Mouse (Mus musculus) MEL (cell line): ENCODE results near the gene Btbd19. TPM values are rescaled to one million over a fixed set of nuclear protein-coding genes. Genes with fewer than 3 reads are reported as not detected.
A peak's percentile ranks its signal among the peaks of the same experiment; 100 is the strongest.

Experiments
- DNase-seq: peaks from one replicate; pipeline ENCODE4 v3.0.0; 2011; ENCODE audit warnings: low read depth, low spot score
- H3K27ac ChIP-seq: 2 replicates; pipeline ENCODE4 v1.5.1; 2012; ENCODE audit warnings: low read depth, mild to moderate bottlenecking, control low read depth, low read length, moderate library complexity; ENCODE audit not compliant: control insufficient read depth
- H3K27me3 ChIP-seq, 2 experiments: fragments of 150-350 bp in 1 of 2; sonication (generic) in 1 of 2; 2 replicates each; pipeline ENCODE4 v1.6.1; 2012; ENCODE audit warnings: low read length in 2 of 2, mild to moderate bottlenecking in 2 of 2, improper control_type of control experiment in 1 of 2, moderate library complexity in 1 of 2; ENCODE audit not compliant: insufficient read depth in 2 of 2, control insufficient read depth in 1 of 2
- H3K36me3 ChIP-seq, 2 experiments: 2 replicates each; pipeline ENCODE4 v1.6.1; 2012 to 2014; ENCODE audit warnings: low read length in 2 of 2, improper control_type of control experiment in 1 of 2, inconsistent platforms in 1 of 2, mild to moderate bottlenecking in 1 of 2; ENCODE audit not compliant: insufficient read depth in 2 of 2, control insufficient read depth in 1 of 2
- H3K4me1 ChIP-seq, 2 experiments: fragments of 150-350 bp in 1 of 2; sonication (generic) in 1 of 2; 2 replicates each; pipeline ENCODE4 v1.6.1; 2012; ENCODE audit warnings: low read length in 2 of 2, improper control_type of control experiment in 1 of 2, mild to moderate bottlenecking in 1 of 2; ENCODE audit not compliant: insufficient read depth in 2 of 2, control insufficient read depth in 1 of 2
- H3K4me3 ChIP-seq, 2 experiments: fragments of 150-350 bp in 1 of 2; sonication (generic) in 1 of 2; 2 replicates each; pipeline ENCODE4 v1.5.1; 2012; ENCODE audit warnings: low read depth in 2 of 2, low read length in 2 of 2, mild to moderate bottlenecking in 2 of 2, moderate library complexity in 2 of 2, control low read depth in 1 of 2, improper control_type of control experiment in 1 of 2; ENCODE audit not compliant: control insufficient read depth in 1 of 2, insufficient read depth in 1 of 2
- H3K79me2 ChIP-seq: 2 replicates; pipeline ENCODE4 v1.6.1; 2012; ENCODE audit warnings: mild to moderate bottlenecking, low read length, moderate library complexity; ENCODE audit not compliant: control insufficient read depth, poor library complexity, insufficient read depth
- H3K9ac ChIP-seq: 2 replicates; pipeline ENCODE4 v1.6.1; 2012; ENCODE audit warnings: low read depth, mild to moderate bottlenecking, control low read depth, low read length, moderate library complexity; ENCODE audit not compliant: control insufficient read depth, poor library complexity, severe bottlenecking
- H3K9me3 ChIP-seq: fragments of 150-350 bp; sonication (generic); replicated peaks from 2 replicates; pipeline ENCODE4 v1.6.1; 2012; ENCODE audit warnings: mild to moderate bottlenecking, low read length, improper control_type of control experiment, moderate library complexity; ENCODE audit not compliant: insufficient read depth
- BHLHE40 ChIP-seq: IDR thresholded peaks from 2 replicates; pipeline ENCODE4 v1.6.1; 2012; ENCODE audit warnings: low read depth, mild to moderate bottlenecking, inconsistent platforms, low read length, improper control_type of control experiment, borderline replicate concordance
- CHD1 ChIP-seq: IDR thresholded peaks from 2 replicates; pipeline ENCODE4 v1.6.1; 2012; ENCODE audit warnings: low read depth, mild to moderate bottlenecking, inconsistent platforms, low read length, improper control_type of control experiment
- CHD2 ChIP-seq: IDR thresholded peaks from 2 replicates; pipeline ENCODE4 v1.6.1; 2011; ENCODE audit warnings: low read length, improper control_type of control experiment
- CTCF ChIP-seq, 3 experiments: IDR thresholded peaks in 2 of 3; conservative IDR thresholded peaks in 1 of 3; 2 replicates each; pipeline ENCODE4 v1.5.1; 2011 to 2012; ENCODE audit warnings: low read length in 3 of 3, low read depth in 2 of 3, mild to moderate bottlenecking in 2 of 3, improper control_type of control experiment in 1 of 3, inconsistent platforms in 1 of 3, mixed read lengths in 1 of 3, moderate library complexity in 1 of 3; ENCODE audit not compliant: control insufficient read depth in 1 of 3, insufficient read depth in 1 of 3, poor library complexity in 1 of 3, severe bottlenecking in 1 of 3
- E2F4 ChIP-seq: IDR thresholded peaks from 2 replicates; pipeline ENCODE4 v1.6.1; 2011; ENCODE audit warnings: low read depth, low read length, improper control_type of control experiment, borderline replicate concordance
- ELF1 ChIP-seq: IDR thresholded peaks from 2 replicates; pipeline ENCODE4 v1.6.1; 2014; ENCODE audit warnings: low read depth, mild to moderate bottlenecking, inconsistent platforms, low read length, improper control_type of control experiment, moderate library complexity
- EP300 ChIP-seq, 2 experiments: IDR thresholded peaks; 2 replicates each; pipeline ENCODE4 v1.6.1; 2011; ENCODE audit warnings: improper control_type of control experiment in 2 of 2, low read length in 2 of 2, low read depth in 1 of 2, mild to moderate bottlenecking in 1 of 2
- ETS1 ChIP-seq: IDR thresholded peaks from 2 replicates; pipeline ENCODE4 v1.6.1; 2012; ENCODE audit warnings: low read depth, mild to moderate bottlenecking, inconsistent platforms, low read length, improper control_type of control experiment, moderate library complexity
- GABPA ChIP-seq: IDR thresholded peaks from 2 replicates; pipeline ENCODE4 v1.6.1; 2012; ENCODE audit warnings: low read depth, mild to moderate bottlenecking, inconsistent platforms, low read length, improper control_type of control experiment, moderate library complexity
- GATA1 ChIP-seq: IDR thresholded peaks from 2 replicates; pipeline ENCODE4 v1.6.1; 2011; ENCODE audit warnings: low read depth, low read length, improper control_type of control experiment
- HCFC1 ChIP-seq: IDR thresholded peaks from 2 replicates; pipeline ENCODE4 v1.6.1; 2012; ENCODE audit warnings: low read depth, mild to moderate bottlenecking, inconsistent platforms, low read length, improper control_type of control experiment, moderate library complexity
- JUND ChIP-seq: IDR thresholded peaks from 2 replicates; pipeline ENCODE4 v1.6.1; 2011; ENCODE audit warnings: low read depth, mild to moderate bottlenecking, improper control_type of control experiment, low read length
- KAT2A ChIP-seq: conservative IDR thresholded peaks from 2 replicates; pipeline ENCODE4 v1.6.1; 2012; ENCODE audit warnings: low read depth, low read length, improper control_type of control experiment, inconsistent platforms
- MAFK ChIP-seq: IDR thresholded peaks from 2 replicates; pipeline ENCODE4 v1.6.1; 2011; ENCODE audit warnings: low read depth, mild to moderate bottlenecking, low read length, improper control_type of control experiment, borderline replicate concordance
- MAX ChIP-seq: IDR thresholded peaks from 2 replicates; pipeline ENCODE4 v1.6.1; 2011; ENCODE audit warnings: low read length, improper control_type of control experiment
- MAZ ChIP-seq: IDR thresholded peaks from 2 replicates; pipeline ENCODE4 v1.6.1; 2012; ENCODE audit warnings: low read depth, mild to moderate bottlenecking, inconsistent platforms, low read length, improper control_type of control experiment
- MXI1 ChIP-seq: IDR thresholded peaks from 2 replicates; pipeline ENCODE4 v1.6.1; 2011; ENCODE audit warnings: mild to moderate bottlenecking, low read depth, low read length, improper control_type of control experiment
- MYB ChIP-seq: IDR thresholded peaks from 2 replicates; pipeline ENCODE4 v1.6.1; 2011; ENCODE audit warnings: mild to moderate bottlenecking, low read depth, low read length, improper control_type of control experiment
- MYC ChIP-seq: IDR thresholded peaks from 2 replicates; pipeline ENCODE4 v1.6.1; 2011; ENCODE audit warnings: low read depth, mild to moderate bottlenecking, low read length, improper control_type of control experiment, moderate library complexity
- NELFE ChIP-seq: IDR thresholded peaks from 2 replicates; pipeline ENCODE4 v1.6.1; 2011; ENCODE audit warnings: low read depth, low read length, improper control_type of control experiment
- NRF1 ChIP-seq: IDR thresholded peaks from 2 replicates; pipeline ENCODE4 v1.6.1; 2014; ENCODE audit warnings: low read depth, mild to moderate bottlenecking, inconsistent platforms, low read length, improper control_type of control experiment, moderate library complexity; ENCODE audit not compliant: poor library complexity, insufficient read depth, severe bottlenecking
- POLR2A ChIP-seq, 2 experiments: IDR thresholded peaks; 2 replicates each; pipeline ENCODE4 v1.6.1; 2011 to 2012; ENCODE audit warnings: low read length in 2 of 2, mild to moderate bottlenecking in 2 of 2, control low read depth in 1 of 2, improper control_type of control experiment in 1 of 2, low read depth in 1 of 2, moderate library complexity in 1 of 2; ENCODE audit not compliant: control insufficient read depth in 1 of 2, insufficient read depth in 1 of 2, poor library complexity in 1 of 2
- POLR2AphosphoS2 ChIP-seq: IDR thresholded peaks from 2 replicates; pipeline ENCODE4 v1.6.1; 2011; ENCODE audit warnings: low read length, improper control_type of control experiment
- POLR2AphosphoS5 ChIP-seq: IDR thresholded peaks from 2 replicates; pipeline ENCODE4 v1.6.1; 2012; ENCODE audit warnings: low read depth, borderline replicate concordance, mild to moderate bottlenecking, inconsistent platforms, low read length, moderate library complexity, mixed read lengths
- RAD21 ChIP-seq: IDR thresholded peaks from 2 replicates; pipeline ENCODE4 v1.6.1; 2011; ENCODE audit warnings: mild to moderate bottlenecking, low read depth, low read length, improper control_type of control experiment
- RCOR1 ChIP-seq: IDR thresholded peaks from 2 replicates; pipeline ENCODE4 v1.6.1; 2012; ENCODE audit warnings: low read depth, mild to moderate bottlenecking, inconsistent platforms, low read length, improper control_type of control experiment
- SIN3A ChIP-seq: IDR thresholded peaks from 2 replicates; pipeline ENCODE4 v1.6.1; 2012; ENCODE audit warnings: low read length, improper control_type of control experiment, inconsistent platforms
- SMC3 ChIP-seq: IDR thresholded peaks from 2 replicates; pipeline ENCODE4 v1.6.1; 2011; ENCODE audit warnings: low read depth, low read length, improper control_type of control experiment
- TBP ChIP-seq: IDR thresholded peaks from 2 replicates; pipeline ENCODE4 v1.8.0; 2011; ENCODE audit warnings: low read depth, low read length, improper control_type of control experiment
- TCF12 ChIP-seq: IDR thresholded peaks from 2 replicates; pipeline ENCODE4 v1.6.1; 2014; ENCODE audit warnings: low read depth, mild to moderate bottlenecking, inconsistent platforms, low read length, improper control_type of control experiment, moderate library complexity
- UBTF ChIP-seq: IDR thresholded peaks from 2 replicates; pipeline ENCODE4 v1.6.1; 2012; ENCODE audit warnings: low read depth, mild to moderate bottlenecking, inconsistent platforms, low read length, improper control_type of control experiment, moderate library complexity, borderline replicate concordance; ENCODE audit not compliant: insufficient read depth
- USF1 ChIP-seq: IDR thresholded peaks from 2 replicates; pipeline ENCODE4 v1.6.1; 2014; ENCODE audit warnings: low read depth, mild to moderate bottlenecking, inconsistent platforms, low read length, improper control_type of control experiment, moderate library complexity
- USF2 ChIP-seq, 2 experiments: IDR thresholded peaks; 2 replicates each; pipeline ENCODE4 v1.6.1; 2011 to 2012; ENCODE audit warnings: improper control_type of control experiment in 2 of 2, low read length in 2 of 2, borderline replicate concordance in 1 of 2, inconsistent platforms in 1 of 2, low read depth in 1 of 2, mild to moderate bottlenecking in 1 of 2; ENCODE audit not compliant: insufficient read depth in 1 of 2
- ZC3H11A ChIP-seq: IDR thresholded peaks from 2 replicates; pipeline ENCODE4 v1.6.1; 2012; ENCODE audit warnings: low read depth, mild to moderate bottlenecking, inconsistent platforms, low read length, improper control_type of control experiment
- ZKSCAN1 ChIP-seq: IDR thresholded peaks from 2 replicates; pipeline ENCODE4 v1.6.1; 2012; ENCODE audit warnings: low read depth, mild to moderate bottlenecking, inconsistent platforms, low read length, improper control_type of control experiment, moderate library complexity
- ZMIZ1 ChIP-seq: IDR thresholded peaks from 2 replicates; pipeline ENCODE4 v1.6.1; 2012; ENCODE audit warnings: low read depth, mild to moderate bottlenecking, inconsistent platforms, low read length, improper control_type of control experiment, moderate library complexity
- ZNF384 ChIP-seq: IDR thresholded peaks from 2 replicates; pipeline ENCODE4 v1.6.1; 2012; ENCODE audit warnings: low read depth, mild to moderate bottlenecking, inconsistent platforms, low read length, improper control_type of control experiment
- polyA plus RNA-seq, 2 experiments: library from polyadenylated mRNA; stranded (reverse) in 1 of 2; unstranded in 1 of 2; fragments of >175 nt in 1 of 2; fragments of >200 nt in 1 of 2; gene quantifications; 2 replicates each; pipeline versions ENCODE4 v1.2.1 to v1.2.4; 2012; ENCODE audit warnings: low replicate concordance in 2 of 2, low read depth in 1 of 2; ENCODE audit not compliant: insufficient read length in 2 of 2, insufficient read depth in 1 of 2, missing spikeins in 1 of 2
- total RNA-seq: library from RNA; depleted of rRNA; stranded (reverse); fragments of 300-350 nt; gene quantifications from 2 replicates; pipeline ENCODE4 v1.2.3, GENCODE M21; 2012

The Btbd19 gene
- total and polyA plus RNA-seq, 3 experiments, result 13.6 to 22.6 TPM; not detected in 1

- DNase-seq, result peak; percentile 88
- TF ChIP-seq MYC, result peak; percentile 100
- peak in 1 of 2 experiments; percentile 62; a peak in 1 of 4 replicates for TF ChIP-seq USF2 (IDR thresholded peaks at IDR 0.05; ENCODE audit: borderline replicate concordance in 1 of 2, insufficient read depth in 1 of 2, low read depth in 1 of 2, low read length in 2 of 2)
- TF ChIP-seq ZNF384, result no peak
- TF ChIP-seq EP300 (IDR thresholded peaks at IDR 0.05; ENCODE audit: low read depth in 1 of 2, low read length in 2 of 2), result no peak
- TF ChIP-seq CHD1, result no peak
- no peak for TF ChIP-seq JUND
- no peak for TF ChIP-seq MYB
- no peak for TF ChIP-seq CHD2
- TF ChIP-seq ETS1, result no peak
- TF ChIP-seq ELF1, result no peak
- TF ChIP-seq RCOR1, result no peak
- peak; percentile 32; the same call in 1 of the 2 replicates for TF ChIP-seq NELFE
- peak; percentile 99 for TF ChIP-seq MXI1
- TF ChIP-seq KAT2A, result no peak
- peak; percentile 72 for TF ChIP-seq TBP
- no peak for TF ChIP-seq BHLHE40
- TF ChIP-seq POLR2AphosphoS5, result no peak
- no peak for TF ChIP-seq GATA1
- TF ChIP-seq E2F4, result no peak
- TF ChIP-seq HCFC1, result no peak
- TF ChIP-seq NRF1, result no peak
- TF ChIP-seq ZMIZ1, result no peak
- no peak for TF ChIP-seq POLR2AphosphoS2
- peak; percentile 93 for TF ChIP-seq USF1
- TF ChIP-seq MAFK, result no peak
- no peak for TF ChIP-seq TCF12
- TF ChIP-seq SIN3A, result peak; percentile 96
- TF ChIP-seq RAD21, result peak; percentile 79
- peak; percentile 78 for TF ChIP-seq SMC3
- peak in 1 of 2 experiments; percentile 51; a peak in 1 of 4 replicates for TF ChIP-seq POLR2A (IDR thresholded peaks at IDR 0.05; ENCODE audit: control insufficient read depth in 1 of 2, insufficient read depth in 1 of 2, low read depth in 1 of 2, low read length in 2 of 2, poor library complexity in 1 of 2)
- TF ChIP-seq ZC3H11A, result peak; percentile 67
- peak; percentile 98 for TF ChIP-seq MAX
- peak; percentile 66 to 89 (median 73) for TF ChIP-seq CTCF (IDR thresholded peaks at IDR 0.05 in 2 of 3, conservative IDR thresholded peaks at IDR 0.05 in 1 of 3; ENCODE audit: control insufficient read depth in 1 of 3, insufficient read depth in 1 of 3, low read depth in 2 of 3, low read length in 3 of 3, poor library complexity in 1 of 3, severe bottlenecking in 1 of 3)
- no peak for TF ChIP-seq ZKSCAN1
- TF ChIP-seq GABPA, result no peak
- no peak for TF ChIP-seq MAZ
- no peak for TF ChIP-seq UBTF
Observed at GRCm38 (mm10) chr4:117139217-117139612, 13.7 kb upstream of the Btbd19 start.

More at GRCm38 (mm10) chr4:117139217-117139612, 13.7 kb upstream of the Btbd19 start:
- Histone ChIP-seq H3K27ac (peak overlapping the region; percentile 55), H3K4me3 (peak overlapping the region; percentile 3 to 8; a peak in 2 of 4 replicates), H3K36me3 (peaks cover 0 to 4% of the 10 kb centered on the region in 2 experiments; a peak in 2 of 4 replicates), H3K27me3 (no peaks in the 10 kb centered on the region), H3K9me3 (no peaks in the 10 kb centered on the region), H3K4me1 (peaks cover 5 to 21% of the 10 kb centered on the region in 2 experiments), H3K79me2 (no peaks in the 10 kb centered on the region; the same call in 1 of the 2 replicates), H3K9ac (peak overlapping the region; percentile 70)
